Mouse (Mus musculus) layer of hippocampus, adult 8-10 months (tissue): ENCODE data around the gene Ppp1r13b. TPM values are rescaled to one million over a fixed set of nuclear protein-coding genes. Genes with fewer than 3 reads are reported as not detected.

Experiments used
- DNase-seq, 2 experiments: peaks; one replicate each; pipeline ENCODE4 v3.0.0; 2022; ENCODE audit warnings: low spot score in 2 of 2
- total RNA-seq, 4 experiments: library from RNA; stranded (reverse); gene quantifications; 2 replicates each; pipeline ENCODE4 v1.2.4; 2022

The Ppp1r13b gene
- total RNA-seq, 4 experiments from 2014 or later = 72.0 to 91.8 (median 79.2) TPM

- DNase-seq = no peak
These were observed 113.3 kb downstream of the Ppp1r13b start for GRCm38 (mm10) chr12:111794526-111795179.

- DNase-seq = no peak
These were observed 113.8 kb downstream of the Ppp1r13b start for GRCm38 (mm10) chr12:111794102-111794501.

GRCm38 (mm10) chr12:111791474-111792104, 116.3 kb downstream of the Ppp1r13b start:
- no peak for DNase-seq

- DNase-seq = no peak
These were observed 117.3 kb downstream of the Ppp1r13b start for GRCm38 (mm10) chr12:111790631-111791030.

GRCm38 (mm10) chr12:111790090-111790489, 117.8 kb downstream of the Ppp1r13b start:
- DNase-seq = no peak

GRCm38 (mm10) chr12:111787015-111787414, 120.9 kb downstream of the Ppp1r13b start:
- no peak for DNase-seq

GRCm38 (mm10) chr12:111785174-111785573, 122.7 kb downstream of the Ppp1r13b start:
- DNase-seq = no peak

GRCm38 (mm10) chr12:111779544-111779943, 128.4 kb downstream of the Ppp1r13b start:
- no peak for DNase-seq

Other genes starting within 250 kb of the Ppp1r13b start
- gene Ckb, start 235.8 kb downstream of the Ppp1r13b start, total RNA-seq = 1,000 to 10,000 TPM; 1,127 to 1,400 (median 1,206) TPM
- 10 to 100 TPM; 15.0 to 22.3 (median 19.5) TPM for gene Trmt61a, start 230.0 kb downstream of the Ppp1r13b start, total RNA-seq
- gene Bag5, start 194.9 kb downstream of the Ppp1r13b start, total RNA-seq = 10 to 100 TPM; 47.1 to 50.7 (median 48.3) TPM
- gene Apopt1, start 194.8 kb downstream of the Ppp1r13b start, total RNA-seq = 10 to 100 TPM; 30.9 to 34.4 (median 33.7) TPM
- gene Klc1, start 149.3 kb downstream of the Ppp1r13b start, total RNA-seq = 100 to 1,000 TPM; 630 to 651 (median 634) TPM
- 1 to 10 TPM; 3.7 to 5.2 (median 4.5) TPM for gene Xrcc3, start 94.2 kb downstream of the Ppp1r13b start, total RNA-seq
- 10 to 100 TPM; 21.5 to 26.5 (median 23.9) TPM for gene Zfyve21, start 93.9 kb downstream of the Ppp1r13b start, total RNA-seq
- 100 to 1,000 TPM; 350 to 405 (median 378) TPM for gene Atp5mpl, start 58.9 kb upstream of the Ppp1r13b start, total RNA-seq
- gene Tdrd9, start 63.4 kb upstream of the Ppp1r13b start, total RNA-seq = 1 to 10 TPM in 2 of 4 experiments, under 1 TPM in 2; 0.14 to 1.8 (median 0.85) TPM
- not detected for gene Rd3l, start 73.2 kb upstream of the Ppp1r13b start, total RNA-seq
- gene Aspg, start 198.6 kb upstream of the Ppp1r13b start, total RNA-seq = 10 to 100 TPM in 2 of 4 experiments, 1 to 10 TPM in 2; 2.4 to 18.5 (median 8.9) TPM
- gene Kif26a, start 238.1 kb upstream of the Ppp1r13b start, total RNA-seq = 1 to 10 TPM; 4.4 to 5.6 (median 5.1) TPM